Mouse (Mus musculus): ENCODE measurements around the gene Shb.
A peak's percentile ranks its signal among the peaks of the same experiment; 100 is the strongest.

Shb gene

GRCm38 (mm10) chr4:45503816-45504215 is 28.5 kb downstream of the Shb start:
- no peak for DNase-seq (ENCODE audit: low read depth, low spot score)

- no peak for DNase-seq (ENCODE audit: low read depth, low spot score)
Observed at GRCm38 (mm10) chr4:45503380-45503779, 28.9 kb downstream of the Shb start.

- no peak for DNase-seq (ENCODE audit: low read depth, low spot score)
Observed at GRCm38 (mm10) chr4:45502002-45502401, 30.3 kb downstream of the Shb start.

GRCm38 (mm10) chr4:45500381-45500780 is 31.9 kb downstream of the Shb start:
- DNase-seq (ENCODE audit: low read depth, low spot score), result no peak

- DNase-seq (ENCODE audit: low read depth, low spot score), result no peak
Observed at GRCm38 (mm10) chr4:45499556-45499955, 32.7 kb downstream of the Shb start.

GRCm38 (mm10) chr4:45499081-45499480 is 33.2 kb downstream of the Shb start:
- no peak for DNase-seq (ENCODE audit: low read depth, low spot score)

- peak; percentile 6 for DNase-seq (ENCODE audit: low read depth, low spot score)
Observed at GRCm38 (mm10) chr4:45498345-45498744, 33.9 kb downstream of the Shb start.

GRCm38 (mm10) chr4:45497282-45497681 is 35.0 kb downstream of the Shb start:
- DNase-seq (ENCODE audit: low read depth, low spot score), result no peak

GRCm38 (mm10) chr4:45495531-45496201 is 36.6 kb downstream of the Shb start:
- DNase-seq (ENCODE audit: low read depth, low spot score), result no peak

GRCm38 (mm10) chr4:45493786-45494400 is 38.4 kb downstream of the Shb start:
- no peak for DNase-seq (ENCODE audit: low read depth, low spot score)

GRCm38 (mm10) chr4:45493118-45493517 is 39.2 kb downstream of the Shb start:
- no peak for DNase-seq (ENCODE audit: low read depth, low spot score)

- DNase-seq (ENCODE audit: low read depth, low spot score), result no peak
Observed at GRCm38 (mm10) chr4:45492681-45493081, 39.6 kb downstream of the Shb start.

GRCm38 (mm10) chr4:45491685-45492601 is 40.3 kb downstream of the Shb start:
- DNase-seq (ENCODE audit: low read depth, low spot score), result no peak

GRCm38 (mm10) chr4:45491119-45491679 is 41.1 kb downstream of the Shb start:
- DNase-seq (ENCODE audit: low read depth, low spot score), result no peak

GRCm38 (mm10) chr4:45490036-45490752 is 42.1 kb downstream of the Shb start:
- no peak for DNase-seq (ENCODE audit: low read depth, low spot score)

- DNase-seq (ENCODE audit: low read depth, low spot score), result no peak
Observed at GRCm38 (mm10) chr4:45489141-45490035, 42.9 kb downstream of the Shb start.

- DNase-seq (ENCODE audit: low read depth, low spot score), result no peak
Observed at GRCm38 (mm10) chr4:45487681-45488081, 44.6 kb downstream of the Shb start.

GRCm38 (mm10) chr4:45485024-45485423 is 47.2 kb downstream of the Shb start:
- no peak for DNase-seq (ENCODE audit: low read depth, low spot score)

- no peak for DNase-seq (ENCODE audit: low read depth, low spot score)
Observed at GRCm38 (mm10) chr4:45483271-45484245, 48.7 kb downstream of the Shb start.
